Mouse (Mus musculus) myocyte (in vitro differentiated cells): ENCODE data around the gene H2afb3.

Experiments
- CEBPB ChIP-seq: IDR thresholded peaks from 2 replicates; pipeline ENCODE4 v1.6.1; 2011; ENCODE audit warnings: mild to moderate bottlenecking, moderate library complexity; ENCODE audit not compliant: poor library complexity, insufficient read depth, severe bottlenecking
- E2F4 ChIP-seq: IDR thresholded peaks from one replicate; pipeline ENCODE4 v1.6.1; 2011; ENCODE audit warnings: mild to moderate bottlenecking, control low read depth, moderate library complexity; ENCODE audit not compliant: insufficient read depth
- MAX ChIP-seq: IDR thresholded peaks from one replicate; pipeline ENCODE4 v1.6.1; 2011; ENCODE audit warnings: low read depth, mild to moderate bottlenecking, control low read depth
- MYOD1 ChIP-seq, 3 experiments: IDR thresholded peaks; one replicate each; pipeline ENCODE4 v1.6.1; 2011; ENCODE audit warnings: control low read depth in 2 of 3, low read depth in 2 of 3, mild to moderate bottlenecking in 2 of 3, moderate library complexity in 1 of 3; ENCODE audit not compliant: insufficient read length in 2 of 3, control insufficient read depth in 1 of 3
- MYOG ChIP-seq, 3 experiments: IDR thresholded peaks; one replicate each; pipeline ENCODE4 v1.6.1; 2011; ENCODE audit warnings: control low read depth in 2 of 3, low read depth in 2 of 3, mild to moderate bottlenecking in 2 of 3; ENCODE audit not compliant: insufficient read length in 2 of 3, control insufficient read depth in 1 of 3, insufficient read depth in 1 of 3
- POLR2A ChIP-seq: IDR thresholded peaks from one replicate; pipeline ENCODE4 v1.6.1; 2011; ENCODE audit warnings: low read depth, mild to moderate bottlenecking, control low read depth, moderate library complexity; ENCODE audit not compliant: insufficient read length
- POLR2AphosphoS2 ChIP-seq: IDR thresholded peaks from one replicate; pipeline ENCODE4 v1.6.1; 2011; ENCODE audit warnings: low read depth, control low read depth; ENCODE audit not compliant: insufficient read length
- REST ChIP-seq: IDR thresholded peaks from one replicate; pipeline ENCODE4 v1.6.1; 2011; ENCODE audit warnings: mild to moderate bottlenecking, control low read depth, moderate library complexity; ENCODE audit not compliant: insufficient read depth, insufficient read length
- SRF ChIP-seq: IDR thresholded peaks from one replicate; pipeline ENCODE4 v1.6.1; 2011; ENCODE audit warnings: low read depth; ENCODE audit not compliant: control insufficient read depth, insufficient read length
- TCF12 ChIP-seq: IDR thresholded peaks from one replicate; pipeline ENCODE4 v1.6.1; 2011; ENCODE audit warnings: mild to moderate bottlenecking, control low read depth; ENCODE audit not compliant: poor library complexity, insufficient read depth, severe bottlenecking
- USF1 ChIP-seq: IDR thresholded peaks from one replicate; pipeline ENCODE4 v1.6.1; 2011; ENCODE audit warnings: low read depth, mild to moderate bottlenecking, control low read depth, moderate library complexity

GRCm38 (mm10) chrX:120291696-120292095, 21.2 kb downstream of the H2afb3 start:
- no peak for TF ChIP-seq MAX
- no peak for TF ChIP-seq POLR2A
- TF ChIP-seq E2F4, result no peak
- no peak for TF ChIP-seq MYOD1 (IDR thresholded peaks at IDR 0.05; ENCODE audit: control insufficient read depth in 1 of 3, insufficient read length in 2 of 3, low read depth in 2 of 3)
- no peak for TF ChIP-seq USF1
- TF ChIP-seq POLR2AphosphoS2, result no peak
- TF ChIP-seq MYOG (IDR thresholded peaks at IDR 0.05; ENCODE audit: control insufficient read depth in 1 of 3, insufficient read depth in 1 of 3, insufficient read length in 2 of 3, low read depth in 2 of 3), result no peak
- no peak for TF ChIP-seq TCF12
- no peak for TF ChIP-seq CEBPB
- no peak for TF ChIP-seq REST
- no peak for TF ChIP-seq SRF
